Mouse (Mus musculus): ENCODE results near the gene Rnf31.

- TF ChIP-seq CTCF (IDR thresholded peaks at IDR 0.05; ENCODE audit: low read depth, low read length) (peak; percentile 94), POLR2A (IDR thresholded peaks at IDR 0.05; ENCODE audit: extremely low read depth, insufficient read depth, low read length) (peak; percentile 24)
Measured at GRCm38 (mm10) chr14:55603633-55604576, 12.4 kb downstream of the Rnf31 start.

Data from liver, adult 2 months (tissue).